Mouse (Mus musculus) myocyte (in vitro differentiated cells): ENCODE data around the gene St6galnac4. TPM values are rescaled to one million over a fixed set of nuclear protein-coding genes. Genes with fewer than 3 reads are reported as not detected.
A peak's percentile ranks its signal among the peaks of the same experiment; 100 is the strongest.

ENCODE experiments used
- H3K27me3 ChIP-seq: one replicate; pipeline ENCODE4 v1.6.1; 2011; ENCODE audit not compliant: control insufficient read depth, insufficient read depth, insufficient read length
- H3K36me3 ChIP-seq: one replicate; pipeline ENCODE4 v1.6.1; 2011; ENCODE audit not compliant: control insufficient read depth, insufficient read depth
- H3K4me2 ChIP-seq: one replicate; pipeline ENCODE4 v1.6.1; 2011; ENCODE audit warnings: low read depth, control low read depth
- H3K4me3 ChIP-seq: one replicate; pipeline ENCODE4 v1.5.1; 2011; ENCODE audit warnings: mild to moderate bottlenecking, control low read depth, moderate library complexity
- H3K79me2 ChIP-seq: one replicate; pipeline ENCODE4 v1.6.1; 2011; ENCODE audit not compliant: control insufficient read depth, insufficient read depth
- H3ac ChIP-seq: one replicate; pipeline ENCODE4 v1.6.1; 2011; ENCODE audit not compliant: control insufficient read depth, insufficient read length
- CEBPB ChIP-seq: IDR thresholded peaks from 2 replicates; pipeline ENCODE4 v1.6.1; 2011; ENCODE audit warnings: mild to moderate bottlenecking, moderate library complexity; ENCODE audit not compliant: poor library complexity, insufficient read depth, severe bottlenecking
- E2F4 ChIP-seq: IDR thresholded peaks from one replicate; pipeline ENCODE4 v1.6.1; 2011; ENCODE audit warnings: mild to moderate bottlenecking, control low read depth, moderate library complexity; ENCODE audit not compliant: insufficient read depth
- MAX ChIP-seq: IDR thresholded peaks from one replicate; pipeline ENCODE4 v1.6.1; 2011; ENCODE audit warnings: low read depth, mild to moderate bottlenecking, control low read depth
- MYOD1 ChIP-seq, 3 experiments: IDR thresholded peaks; one replicate each; pipeline ENCODE4 v1.6.1; 2011; ENCODE audit warnings: control low read depth in 2 of 3, low read depth in 2 of 3, mild to moderate bottlenecking in 2 of 3, moderate library complexity in 1 of 3; ENCODE audit not compliant: insufficient read length in 2 of 3, control insufficient read depth in 1 of 3
- MYOG ChIP-seq, 3 experiments: IDR thresholded peaks; one replicate each; pipeline ENCODE4 v1.6.1; 2011; ENCODE audit warnings: control low read depth in 2 of 3, low read depth in 2 of 3, mild to moderate bottlenecking in 2 of 3; ENCODE audit not compliant: insufficient read length in 2 of 3, control insufficient read depth in 1 of 3, insufficient read depth in 1 of 3
- POLR2A ChIP-seq: IDR thresholded peaks from one replicate; pipeline ENCODE4 v1.6.1; 2011; ENCODE audit warnings: low read depth, mild to moderate bottlenecking, control low read depth, moderate library complexity; ENCODE audit not compliant: insufficient read length
- POLR2AphosphoS2 ChIP-seq: IDR thresholded peaks from one replicate; pipeline ENCODE4 v1.6.1; 2011; ENCODE audit warnings: low read depth, control low read depth; ENCODE audit not compliant: insufficient read length
- REST ChIP-seq: IDR thresholded peaks from one replicate; pipeline ENCODE4 v1.6.1; 2011; ENCODE audit warnings: mild to moderate bottlenecking, control low read depth, moderate library complexity; ENCODE audit not compliant: insufficient read depth, insufficient read length
- SRF ChIP-seq: IDR thresholded peaks from one replicate; pipeline ENCODE4 v1.6.1; 2011; ENCODE audit warnings: low read depth; ENCODE audit not compliant: control insufficient read depth, insufficient read length
- TCF12 ChIP-seq: IDR thresholded peaks from one replicate; pipeline ENCODE4 v1.6.1; 2011; ENCODE audit warnings: mild to moderate bottlenecking, control low read depth; ENCODE audit not compliant: poor library complexity, insufficient read depth, severe bottlenecking
- TCF3 ChIP-seq: IDR thresholded peaks from one replicate; pipeline ENCODE4 v1.6.1; 2011; ENCODE audit warnings: low read depth, control low read depth; ENCODE audit not compliant: insufficient read length
- USF1 ChIP-seq: IDR thresholded peaks from one replicate; pipeline ENCODE4 v1.6.1; 2011; ENCODE audit warnings: low read depth, mild to moderate bottlenecking, control low read depth, moderate library complexity
- polyA plus RNA-seq: library from polyadenylated mRNA; unstranded; fragments of >200 nt; fragmentation: generic; extraction: Trizol; gene quantifications from one replicate; pipeline ENCODE4 v1.2.1, GENCODE M21; 2012; ENCODE audit warnings: missing spikeins

The St6galnac4 gene
- polyA plus RNA-seq, 1 experiment, result 75.4 TPM

DNA sequence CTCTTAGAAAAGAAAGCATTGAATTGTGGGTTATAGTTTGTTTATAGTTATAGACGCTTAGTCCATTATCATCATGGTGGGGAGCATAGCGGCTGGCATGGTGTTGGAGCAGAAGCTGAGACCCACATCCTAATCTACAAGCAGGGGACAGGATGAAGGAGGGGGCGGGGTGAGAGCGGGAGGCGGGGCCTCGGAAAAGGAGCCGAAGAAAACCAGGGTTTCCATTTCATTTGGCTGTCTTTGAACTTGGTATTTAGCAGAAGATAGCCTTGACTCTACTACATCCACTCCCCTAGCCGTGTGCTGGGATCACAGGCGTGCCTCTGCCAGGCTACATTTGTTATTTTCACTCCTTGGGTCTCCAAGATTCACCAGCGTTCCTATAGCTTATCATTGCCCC, 17.7 kb downstream of the St6galnac4 start:
- Histone ChIP-seq H3K4me2 (no peak overlapping the region), H3K4me3 (no peak overlapping the region), H3K27me3 (no peaks in the 10 kb centered on the region), H3K79me2 (peaks cover under 1% of the 10 kb centered on the region), H3ac (no peak overlapping the region), H3K36me3 (peaks cover 4% of the 10 kb centered on the region)
- TF ChIP-seq REST (no peak), E2F4 (no peak), TCF3 (no peak), MYOD1 (IDR thresholded peaks at IDR 0.05; ENCODE audit: control insufficient read depth in 1 of 3, insufficient read length in 2 of 3, low read depth in 2 of 3) (no peak), MAX (no peak), POLR2AphosphoS2 (no peak), POLR2A (no peak), USF1 (no peak), CEBPB (no peak), TCF12 (no peak), MYOG (IDR thresholded peaks at IDR 0.05; ENCODE audit: control insufficient read depth in 1 of 3, insufficient read depth in 1 of 3, insufficient read length in 2 of 3, low read depth in 2 of 3) (no peak), SRF (no peak)

DNA sequence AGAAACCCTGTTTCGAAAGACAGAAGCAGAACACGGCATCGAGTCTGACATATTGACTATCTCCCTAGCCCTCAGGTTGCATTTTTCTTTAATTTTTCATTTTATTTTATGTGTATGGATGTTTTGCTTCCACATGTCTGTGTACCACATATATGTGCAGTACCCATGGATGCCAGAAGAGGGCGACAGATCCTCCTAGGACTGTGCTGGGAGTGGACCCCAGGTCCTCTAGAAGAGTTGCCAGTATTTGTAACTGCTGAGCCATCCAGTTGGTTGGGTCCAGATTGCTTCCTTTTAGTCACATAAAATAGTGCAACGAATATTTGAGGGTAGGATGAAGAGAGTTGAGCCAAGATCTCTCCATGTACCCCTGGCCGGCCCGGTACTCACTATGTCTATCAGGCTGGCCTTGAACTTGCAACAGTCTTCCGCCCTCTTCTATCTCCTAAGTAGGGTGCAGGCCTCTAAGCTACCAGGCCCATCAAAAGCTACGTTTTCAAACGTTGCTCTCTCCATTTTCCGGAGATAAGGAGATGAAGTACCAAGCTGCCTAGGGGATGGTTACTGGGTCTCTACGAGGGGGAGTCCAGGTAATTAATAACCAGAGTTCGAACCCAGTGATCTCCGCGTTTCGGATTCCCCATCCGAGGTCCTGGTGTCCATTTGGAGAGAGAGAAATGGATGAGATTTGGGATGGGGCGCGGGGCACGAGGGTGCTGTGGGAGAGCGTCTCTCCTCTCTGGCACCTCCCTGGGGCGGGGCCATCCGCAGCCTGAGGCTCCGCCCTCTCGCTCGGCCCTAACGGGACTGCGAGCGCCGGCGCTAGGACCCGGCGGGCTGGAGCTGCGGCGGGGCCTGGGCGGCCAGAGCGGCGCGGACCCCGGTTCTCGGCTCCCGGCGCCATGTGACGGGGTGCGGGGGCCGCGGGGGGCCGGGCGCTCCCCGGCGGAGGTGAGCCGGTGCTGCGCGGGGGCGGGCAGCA, 19.6 kb downstream of the St6galnac4 start:
- peak overlapping the region; percentile 25 for H3ac ChIP-seq
- TF ChIP-seq MYOG (IDR thresholded peaks at IDR 0.05; ENCODE audit: control insufficient read depth in 1 of 3, insufficient read depth in 1 of 3, insufficient read length in 2 of 3, low read depth in 2 of 3) (peak in 1 of 3 experiments; percentile 41), E2F4 (no peak), POLR2A (peak; percentile 47), CEBPB (no peak), POLR2AphosphoS2 (peak; percentile 48), USF1 (no peak), MAX (no peak), SRF (no peak), TCF12 (no peak), REST (no peak), TCF3 (no peak), MYOD1 (IDR thresholded peaks at IDR 0.05; ENCODE audit: control insufficient read depth in 1 of 3, insufficient read length in 2 of 3, low read depth in 2 of 3) (no peak)

DNA sequence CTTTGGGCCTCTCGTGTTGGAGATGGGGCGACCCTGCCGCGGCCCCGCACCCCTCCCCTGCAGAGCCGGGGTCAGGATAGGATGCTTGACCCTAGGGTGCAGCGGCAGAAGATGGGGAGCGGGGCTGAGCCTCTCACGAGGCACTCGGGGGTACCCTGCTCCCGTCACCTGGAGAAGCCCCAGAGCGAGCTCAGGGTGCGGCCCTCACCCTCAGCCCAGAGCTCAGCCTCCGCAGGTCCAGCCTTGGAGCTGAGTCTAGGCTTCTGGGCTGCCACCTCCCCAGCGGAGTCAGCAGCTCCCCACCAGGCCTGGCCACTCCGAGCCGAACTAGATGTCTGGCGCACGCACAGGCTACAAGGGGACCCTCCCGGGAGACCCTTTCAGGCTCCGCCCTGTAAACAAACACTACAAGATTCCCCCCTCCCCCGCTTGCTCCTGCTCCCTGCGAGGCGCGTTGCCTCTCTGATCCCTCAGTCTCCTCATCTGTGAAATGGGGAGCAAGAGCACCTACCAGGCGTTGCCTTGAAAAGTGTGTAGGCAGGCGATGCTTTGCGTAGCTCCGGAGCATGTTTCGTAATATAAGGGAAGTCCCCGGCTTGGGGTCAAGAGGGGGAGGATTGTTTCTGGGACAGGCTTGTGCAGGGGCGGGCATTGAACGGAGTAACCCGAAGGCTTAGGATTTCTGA, 20.5 kb downstream of the St6galnac4 start:
- Histone ChIP-seq H3K4me3 (peak overlapping the region; percentile 66), H3K36me3 (no peaks in the 10 kb centered on the region), H3K79me2 (peaks cover 11% of the 10 kb centered on the region), H3K27me3 (no peaks in the 10 kb centered on the region), H3ac (peak overlapping the region; percentile 25), H3K4me2 (peak overlapping the region; percentile 94)
- TF ChIP-seq E2F4, result no peak
- peak; percentile 63; the same call in 1 of the 2 replicates for TF ChIP-seq CEBPB
- peak; percentile 31 for TF ChIP-seq POLR2A

More for the DNA sequence above, 19.6 kb downstream of the St6galnac4 start:
- H3K4me3 ChIP-seq, result peak overlapping the region; percentile 66
- no peaks in the 10 kb centered on the region for H3K27me3 ChIP-seq
- peak overlapping the region; percentile 94 for H3K4me2 ChIP-seq
- no peaks in the 10 kb centered on the region for H3K36me3 ChIP-seq
- peaks cover 11% of the 10 kb centered on the region for H3K79me2 ChIP-seq

DNA sequence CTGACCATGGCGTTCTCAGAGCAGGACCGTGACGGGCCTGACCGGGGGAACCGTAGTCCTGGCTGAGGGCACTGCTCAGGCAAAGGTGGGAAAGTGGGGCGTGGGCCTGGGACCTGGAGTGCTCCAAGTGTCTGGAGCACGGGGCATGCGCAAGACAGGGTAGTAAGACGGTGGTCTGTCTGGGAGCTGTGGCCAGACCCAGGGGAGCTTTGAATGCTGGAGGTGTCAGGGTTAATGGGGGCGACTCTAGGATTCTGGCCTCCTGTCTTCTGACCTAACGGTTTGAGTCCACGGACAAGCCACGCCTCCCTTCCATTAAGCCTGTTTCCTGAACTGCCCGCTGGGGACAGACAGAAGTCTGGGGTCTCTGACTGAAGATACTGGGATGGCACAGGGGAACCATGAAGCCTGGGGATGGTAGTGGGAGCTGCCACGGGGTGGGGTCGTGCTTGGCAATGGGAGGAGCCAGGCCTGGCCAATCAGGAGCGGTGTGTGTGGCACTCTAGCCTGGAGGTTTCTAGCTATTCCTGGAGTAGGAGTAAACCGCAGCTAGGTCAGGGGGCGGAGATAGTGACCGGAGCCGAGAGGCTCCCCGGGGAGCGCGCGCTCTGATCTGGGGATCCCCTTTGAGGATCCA, 21.4 kb downstream of the St6galnac4 start:
- H3K4me3 ChIP-seq, result peak overlapping the region; percentile 66
- H3K27me3 ChIP-seq, result no peaks in the 10 kb centered on the region
- H3K79me2 ChIP-seq, result peaks cover 11% of the 10 kb centered on the region
- H3ac ChIP-seq, result peak overlapping the region; percentile 25
- peak overlapping the region; percentile 94 for H3K4me2 ChIP-seq
- no peak for TF ChIP-seq MYOD1 (IDR thresholded peaks at IDR 0.05; ENCODE audit: control insufficient read depth in 1 of 3, insufficient read length in 2 of 3, low read depth in 2 of 3)
- TF ChIP-seq CEBPB, result no peak
- TF ChIP-seq SRF, result peak; percentile 15
- TF ChIP-seq MAX, result no peak
- peak; percentile 47 for TF ChIP-seq POLR2A
- no peak for TF ChIP-seq REST
- no peak for TF ChIP-seq USF1
- TF ChIP-seq MYOG (IDR thresholded peaks at IDR 0.05; ENCODE audit: control insufficient read depth in 1 of 3, insufficient read depth in 1 of 3, insufficient read length in 2 of 3, low read depth in 2 of 3), result no peak
- H3K36me3 ChIP-seq, result peaks cover 7% of the 10 kb centered on the region
